Comparison of ENCODE assay signal across 9 mouse cellular contexts in the genomic region with DNA sequence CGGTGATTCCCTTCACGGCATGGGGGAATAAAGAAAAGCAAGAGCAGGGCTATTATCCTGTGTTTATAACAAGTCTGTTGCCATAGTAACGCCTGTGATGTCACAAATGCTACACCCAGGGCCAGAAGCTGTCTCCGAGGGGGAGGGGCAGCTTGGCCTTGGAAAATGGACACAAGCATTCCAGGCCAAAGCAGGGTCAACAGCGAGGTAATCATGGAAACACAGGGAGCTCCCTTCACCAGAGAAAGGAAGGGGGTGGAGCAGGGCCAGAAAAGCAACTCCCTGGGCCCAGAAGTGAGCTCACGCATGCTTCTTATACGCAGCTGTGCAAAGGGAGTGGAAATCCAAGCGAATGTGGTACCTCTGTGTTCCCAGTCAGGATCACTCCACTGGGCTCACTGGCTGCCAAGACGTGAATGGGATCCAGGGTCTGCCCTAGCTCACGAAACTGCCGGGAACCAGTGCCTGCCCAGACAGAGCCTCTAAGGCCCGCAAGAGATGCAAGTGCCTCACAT. TPM values are rescaled to one million over a fixed set of nuclear protein-coding genes. Genes with fewer than 3 reads are reported as not detected.
A peak's percentile ranks its signal among the peaks of the same experiment; 100 is the strongest.
DNase-seq lines count a peak whose midpoint lies in the region; ATAC-seq lines count a peak whose summit lies in the region.
"Had no signal": no experiment of that assay in that cellular context is flagged by ENCODE, and none has a peak within 500 bp of the region (broad histone marks: within the 10 kb centered on the region; RNA-seq: fewer than 3 reads in every experiment).

No protein-coding gene starts in this region.

- H3K27ac ChIP-seq in intestine, embryonic 15.5 days = no peak overlapping the region
- 0 out of 2 replicates have a peak overlapping the region, but pooled peaks have one; percentile 28 for H3K27ac ChIP-seq in limb, embryonic 13.5 days
- peak overlapping the region; percentile 68; the same call in 1 of the 2 replicates for H3K27ac ChIP-seq in neural tube, embryonic 11.5 days (ENCODE audit: low read depth, low read length)

- no peaks in the 10 kb centered on the region for H3K9me3 ChIP-seq in intestine, embryonic 15.5 days
- no peaks in the 10 kb centered on the region for H3K9me3 ChIP-seq in limb, embryonic 13.5 days
- no peaks in the 10 kb centered on the region for H3K9me3 ChIP-seq in neural tube, embryonic 11.5 days (ENCODE audit: control insufficient read depth, low read length)

- H3K4me2 ChIP-seq in intestine, embryonic 15.5 days (replicated peaks) = peak overlapping the region; percentile 39
- H3K4me2 ChIP-seq in limb, embryonic 13.5 days (replicated peaks) = peak overlapping the region; percentile 17; the same call in 1 of the 2 replicates
- peak overlapping the region; percentile 19 for H3K4me2 ChIP-seq in neural tube, embryonic 11.5 days (ENCODE audit: low read depth)

- H3K4me3 ChIP-seq in intestine, embryonic 15.5 days (replicated peaks) = no peak overlapping the region
- H3K4me3 ChIP-seq in limb, embryonic 13.5 days = no peak overlapping the region
- no peak overlapping the region for H3K4me3 ChIP-seq in neural tube, embryonic 11.5 days (ENCODE audit: low read depth, low read length)

- 17% methylated on average over 12 of the region's 12 CpGs for WGBS in intestine, embryonic 15.5 days
- WGBS in limb, embryonic 13.5 days = 22% methylated on average over 12 of the region's 12 CpGs
- WGBS in neural tube, embryonic 11.5 days = 12% methylated on average over 12 of the region's 12 CpGs

- no peaks in the 10 kb centered on the region for H3K36me3 ChIP-seq in intestine, embryonic 15.5 days
- H3K36me3 ChIP-seq in limb, embryonic 13.5 days = peaks cover 9% of the 10 kb centered on the region
- no peaks in the 10 kb centered on the region for H3K36me3 ChIP-seq in neural tube, embryonic 11.5 days (ENCODE audit: control insufficient read depth, insufficient read depth, low read length)

- H3K27me3 ChIP-seq in intestine, embryonic 15.5 days (replicated peaks) = no peaks in the 10 kb centered on the region
- H3K27me3 ChIP-seq in limb, embryonic 13.5 days = no peaks in the 10 kb centered on the region
- H3K27me3 ChIP-seq in neural tube, embryonic 11.5 days (ENCODE audit: control insufficient read depth, insufficient read depth, low read length) = no peaks in the 10 kb centered on the region

- peak; percentile 79 for ATAC-seq in intestine, embryonic 15.5 days
- ATAC-seq in limb, embryonic 13.5 days (ENCODE audit: low FRiP score, low read depth) = peak; percentile 80
- peak; percentile 87 for ATAC-seq in neural tube, embryonic 11.5 days (ENCODE audit: insufficient read depth, low FRiP score, low TSS enrichment)
- ATAC-seq in granulocyte monocyte progenitor cell, adult 5-6 weeks (replicated peaks; ENCODE audit: poor library complexity, severe bottlenecking) = no peak

- H3K9ac ChIP-seq in intestine, embryonic 15.5 days = no peak overlapping the region
- H3K9ac ChIP-seq in limb, embryonic 13.5 days = no peak overlapping the region; the same call in 1 of the 2 replicates
- no peak overlapping the region for H3K9ac ChIP-seq in neural tube, embryonic 11.5 days (ENCODE audit: low read length)

- DNase-seq in adrenal gland, adult 8-10 months = peak; percentile 65
- DNase-seq in embryo, embryonic 11.5 days (ENCODE audit: low read depth, low spot score) = peak; percentile 76
- DNase-seq in heart, adult 18-20 months = peak; percentile 84 to 87
- DNase-seq in neural tube, embryonic 11.5 days (ENCODE audit: low spot score) = peak; percentile 86
- DNase-seq in spleen, postnatal 14 days (ENCODE audit: low spot score in 2 of 2) = no peak

- peaks cover 7% of the 10 kb centered on the region; the same call in 1 of the 2 replicates for H3K4me1 ChIP-seq in intestine, embryonic 15.5 days (replicated peaks)
- H3K4me1 ChIP-seq in limb, embryonic 13.5 days = peaks cover 22% of the 10 kb centered on the region
- H3K4me1 ChIP-seq in neural tube, embryonic 11.5 days (ENCODE audit: control insufficient read depth, insufficient read depth, low read length) = peaks cover 20% of the 10 kb centered on the region

RNA-seq across cellular contexts. Expression of gene Sobp, which starts 19.2 kb away (rescaled TPM):
- total RNA-seq in adrenal gland, adult 8-10 months (2022) = 1 to 10 TPM; 4.1 to 6.4 (median 5.3) TPM
- total RNA-seq in heart, adult 18-20 months (2021) = 10 to 100 TPM; 12.3 to 15.4 TPM
- 0.96 and 1.1 TPM in 2 replicates for polyA plus RNA-seq in intestine, embryonic 15.5 days (2015; fragmentation: Nextera tagmentation; extraction: Ambion mirVana)
- polyA plus RNA-seq in limb, embryonic 13.5 days (2015; fragmentation: Nextera tagmentation; extraction: Ambion mirVana) = 4.0 and 4.5 TPM in 2 replicates
- polyA plus RNA-seq in neural tube, embryonic 11.5 days (2014; fragmentation: Nextera tagmentation; extraction: Ambion mirVana) = 4.5 and 4.6 TPM in 2 replicates
- not detected in 2 replicates for total RNA-seq in granulocyte monocyte progenitor cell, adult 5-6 weeks (2014; fragmentation: Nextera tagmentation)
- not detected in 2 replicates for total RNA-seq in granulocyte monocyte progenitor cell, adult 5-6 weeks (2017)

RNA-seq across cellular contexts. Expression of gene 9030612E09Rik, which starts 19.4 kb away (rescaled TPM):
- under 1 TPM; 0.44 to 0.86 (median 0.46) TPM for total RNA-seq in adrenal gland, adult 8-10 months (2022)
- total RNA-seq in heart, adult 18-20 months (2021) = 1 to 10 TPM; 2.9 to 3.8 TPM
- polyA plus RNA-seq in intestine, embryonic 15.5 days (2015; fragmentation: Nextera tagmentation; extraction: Ambion mirVana) = 0.29 and 0.48 TPM in 2 replicates
- polyA plus RNA-seq in limb, embryonic 13.5 days (2015; fragmentation: Nextera tagmentation; extraction: Ambion mirVana) = 0.94 and 1.0 TPM in 2 replicates
- polyA plus RNA-seq in neural tube, embryonic 11.5 days (2014; fragmentation: Nextera tagmentation; extraction: Ambion mirVana) = 1.3 and 1.9 TPM in 2 replicates
- total RNA-seq in granulocyte monocyte progenitor cell, adult 5-6 weeks (2014; fragmentation: Nextera tagmentation) = not detected in 2 replicates
- total RNA-seq in granulocyte monocyte progenitor cell, adult 5-6 weeks (2017) = not detected in 2 replicates
- polyA plus RNA-seq: liver, embryonic 16.5 days had no signal

Comparison
In these comparisons a context has a peak if more than half of its experiments do, and no peak if none do; other contexts are left out.
1. DNase-seq: peak in adrenal gland, adult 8-10 months (single experiment), embryo, embryonic 11.5 days (single experiment), heart, adult 18-20 months (2 of 2) and neural tube, embryonic 11.5 days (single experiment); none in spleen, postnatal 14 days (0 of 2).
2. RNA of gene Sobp, which starts 19.2 kb away (total RNA-seq): 12.3 to 15.4 TPM in heart, adult 18-20 months and 4.1 to 6.4 TPM in adrenal gland, adult 8-10 months; not detected in granulocyte monocyte progenitor cell, adult 5-6 weeks; every median in the first group is over 4 times any median in the second.
3. Peak in every context shown above with its lines, with median percentiles within 50 percentile points of each other: H3K4me2 ChIP-seq.